Mouse (Mus musculus) stomach, embryonic 16.5 days (tissue): ENCODE data around the gene Cdc34b. TPM values are rescaled to one million over a fixed set of nuclear protein-coding genes. Genes with fewer than 3 reads are reported as not detected.

Source experiments
- polyA plus RNA-seq: library from polyadenylated mRNA; unstranded; fragments of >200 nt; fragmentation: Nextera tagmentation; extraction: Ambion mirVana; gene quantifications from 2 replicates; pipeline ENCODE4 v1.2.1, GENCODE M21; 2015

The Cdc34b gene
- polyA plus RNA-seq, 1 experiment from 2014 or later, result 0.18 TPM

Other genes with a start within 250 kb of the Cdc34b start
- 17.0 and 21.1 TPM in 2 replicates for gene Epn3, start 241.8 kb upstream of the Cdc34b start, polyA plus RNA-seq
- gene Mycbpap, start 220.0 kb upstream of the Cdc34b start, polyA plus RNA-seq, result 2.8 and 4.3 TPM in 2 replicates
- gene Rsad1, start 192.5 kb upstream of the Cdc34b start, polyA plus RNA-seq, result 3.1 and 3.3 TPM in 2 replicates
- gene Chad, start 176.7 kb upstream of the Cdc34b start, polyA plus RNA-seq, result 16.1 and 22.6 TPM in 2 replicates
- 4.3 and 5.7 TPM in 2 replicates for gene Acsf2, start 139.9 kb upstream of the Cdc34b start, polyA plus RNA-seq
- gene Lrrc59, start 112.0 kb upstream of the Cdc34b start, polyA plus RNA-seq, result 218 and 219 TPM in 2 replicates
- 122 and 126 TPM in 2 replicates for gene Mrpl27, start 88.0 kb upstream of the Cdc34b start, polyA plus RNA-seq
- 12.7 and 13.2 TPM in 2 replicates for gene Eme1, start 87.8 kb upstream of the Cdc34b start, polyA plus RNA-seq
- 9.4 and 13.6 TPM in 2 replicates for gene Xylt2, start 64.3 kb upstream of the Cdc34b start, polyA plus RNA-seq
- 0.53 and 0.92 TPM in 2 replicates for gene Gm11541, start 37.3 kb upstream of the Cdc34b start, polyA plus RNA-seq
- gene Tmem92, start 40.9 kb downstream of the Cdc34b start, polyA plus RNA-seq, result not detected in 2 replicates
- 2,066 and 2,076 TPM in 2 replicates for gene Col1a1, start 194.4 kb downstream of the Cdc34b start, polyA plus RNA-seq
- gene Hils1, start 225.8 kb downstream of the Cdc34b start, polyA plus RNA-seq, result not detected in 2 replicates
- gene Sgca, start 234.5 kb downstream of the Cdc34b start, polyA plus RNA-seq, result 0.41 and 3.2 TPM in 2 replicates
- 6.6 and 8.0 TPM in 2 replicates for gene Ppp1r9b, start 249.3 kb downstream of the Cdc34b start, polyA plus RNA-seq